Mouse (Mus musculus): ENCODE measurements at regions not wholly inside any gene's neighbourhood (a gene's known extent, or its start where the extent isn't known, plus 50 kb on each side); places are given as distances from the start of the nearest gene placed in this dataset.

GRCm38 (mm10) chr9:84178705-84179104 lies 253.8 kb downstream of the Bckdhb start:
- TF ChIP-seq CTCF (IDR thresholded peaks at IDR 0.05; ENCODE audit: control insufficient read depth, insufficient read depth, low read length) = no peak
- no peak for TF ChIP-seq POLR2A (IDR thresholded peaks at IDR 0.05; ENCODE audit: borderline replicate concordance, control insufficient read depth, low read depth, low read length)
